Mouse (Mus musculus): ENCODE measurements around the gene Lrrfip2.

GRCm38 (mm10) chr9:111272996-111273785, 155.8 kb downstream of the Lrrfip2 start:
- TF ChIP-seq CTCF (IDR thresholded peaks at IDR 0.05; ENCODE audit: low read depth) (no peak), EP300 (IDR thresholded peaks at IDR 0.05; ENCODE audit: low read depth) (no peak)
